Mouse (Mus musculus) cerebellum, postnatal 10 days (tissue): ENCODE measurements around the gene Olfr566.

Experiments used
- DNase-seq, 2 experiments: peaks; one replicate each; pipeline ENCODE4 v3.0.0; 2021; ENCODE audit warnings: mixed read lengths in 2 of 2

Olfr566 gene

DNA sequence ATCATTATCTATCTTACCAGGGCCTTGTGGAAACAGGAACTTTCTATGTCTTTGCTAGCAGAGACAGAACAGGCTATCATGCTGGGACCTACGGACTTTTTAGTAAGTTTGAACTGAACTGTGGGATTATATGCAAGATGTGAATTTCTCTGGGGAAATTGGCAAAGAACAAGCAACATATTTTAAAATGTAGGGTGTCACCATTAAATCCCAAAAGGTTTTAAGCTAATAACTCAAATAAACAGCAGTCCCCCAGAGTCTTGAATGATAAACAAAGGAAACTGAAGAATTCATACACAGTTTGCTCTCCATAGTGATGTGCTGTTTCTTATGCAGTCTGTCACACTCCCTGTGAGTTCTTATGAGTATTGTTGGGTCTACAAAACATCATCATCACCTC is at the start of gene Olfr566:
Gene Olfr566, minus strand, starts transcription at position 101 of the 400 bp plus-strand sequence.
- no peak for DNase-seq

DNA sequence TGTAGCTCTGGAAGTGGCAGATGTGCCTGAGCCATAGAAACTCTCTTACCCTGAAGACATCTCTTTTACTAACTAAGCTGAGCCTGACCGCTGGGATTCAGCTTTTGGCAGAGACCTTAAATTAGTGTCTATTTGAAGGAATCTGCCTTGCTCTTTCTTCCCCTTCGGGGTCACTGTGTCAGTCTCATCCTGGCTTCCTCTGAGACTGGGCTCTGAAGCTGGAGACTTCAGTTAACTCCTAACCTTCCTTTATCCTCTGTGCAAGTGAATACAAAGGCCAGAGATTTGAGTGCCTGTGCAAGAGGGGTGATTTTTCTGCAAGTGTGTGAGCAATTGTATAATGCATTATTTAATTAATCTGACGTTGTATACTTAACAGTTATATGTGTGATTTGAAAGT is 32.2 kb upstream of the Olfr566 start, which contains the start of gene Olfr569:
Gene Olfr569, minus strand, starts transcription at position 101 of the 400 bp plus-strand sequence.
- DNase-seq, result no peak

GRCm38 (mm10) chr7:102876822-102877221 is 18.3 kb upstream of the Olfr566 start, which contains the start of gene Olfr568:
Gene Olfr568 (plus strand): TSS chr7:102877122.
- no peak for DNase-seq

DNA sequence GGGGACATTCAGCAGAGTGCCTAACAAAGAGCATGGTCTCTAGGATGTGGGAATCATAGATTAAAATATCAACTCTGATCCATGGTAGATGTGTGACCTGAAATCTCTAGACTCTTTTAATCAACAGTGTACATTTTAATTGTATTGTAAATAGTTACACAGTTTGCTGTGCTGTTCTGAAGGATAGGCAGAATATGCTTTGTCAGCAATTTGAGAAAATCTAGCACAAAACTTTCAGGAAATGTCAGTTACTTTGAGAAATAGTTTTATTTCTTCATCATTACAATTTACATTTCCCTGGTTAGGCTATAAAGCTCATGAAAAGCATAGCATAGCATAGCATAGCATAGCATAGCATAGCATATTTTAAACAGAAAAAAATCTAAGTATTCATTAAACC is 2.8 kb downstream of the Olfr566 start:
- DNase-seq, result no peak
